Mouse (Mus musculus): ENCODE data around the gene Slc22a15. TPM values are rescaled to one million over a fixed set of nuclear protein-coding genes. Genes with fewer than 3 reads are reported as not detected.

Slc22a15 gene
- polyA plus RNA-seq, 1 experiment from 2014 or later = 4.6 TPM

GRCm38 (mm10) chr3:101947250-101947649 lies 23.0 kb upstream of the Slc22a15 start:
- H3K9ac ChIP-seq (replicated peaks; ENCODE audit: low read depth, low read length) = no peak overlapping the region
- H3K9me3 ChIP-seq (ENCODE audit: control insufficient read depth, low read length) = no peaks in the 10 kb centered on the region
- WGBS = 95% methylated on average over 4 of the region's 4 CpGs
- H3K4me1 ChIP-seq (replicated peaks; ENCODE audit: control insufficient read depth, insufficient read depth, low read length) = no peaks in the 10 kb centered on the region
- no peak for ATAC-seq
- H3K36me3 ChIP-seq (ENCODE audit: control insufficient read depth, insufficient read depth) = no peaks in the 10 kb centered on the region
- H3K27me3 ChIP-seq (replicated peaks; ENCODE audit: control insufficient read depth, insufficient read depth, low read length) = no peaks in the 10 kb centered on the region
- H3K4me3 ChIP-seq (replicated peaks; ENCODE audit: low read length) = no peak overlapping the region
- H3K27ac ChIP-seq (ENCODE audit: low read length) = no peak overlapping the region
- no peak overlapping the region for H3K4me2 ChIP-seq (ENCODE audit: low read length)

DNA sequence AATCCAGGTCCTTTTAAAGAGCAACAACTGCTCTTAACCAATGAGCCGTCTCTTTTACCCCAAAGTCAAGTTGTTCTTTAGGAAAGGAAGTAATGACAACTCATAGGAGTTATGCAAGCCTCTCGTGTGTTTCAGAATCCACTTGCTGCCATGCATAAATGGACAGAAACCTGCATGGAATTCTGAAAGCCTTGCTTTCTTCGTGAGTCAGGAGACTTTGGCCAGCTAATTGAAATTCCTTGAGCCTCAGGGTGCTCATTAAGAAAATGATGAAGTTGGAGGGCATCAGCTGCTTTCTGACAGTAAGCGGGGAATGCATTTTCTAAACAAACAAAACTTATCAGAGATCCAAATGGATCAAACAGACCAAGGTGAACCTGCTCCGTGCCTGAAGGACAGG lies 21.0 kb upstream of the Slc22a15 start:
- Histone ChIP-seq H3K9me3 (ENCODE audit: control insufficient read depth, low read length) (no peaks in the 10 kb centered on the region), H3K4me1 (replicated peaks; ENCODE audit: control insufficient read depth, insufficient read depth, low read length) (no peaks in the 10 kb centered on the region), H3K27ac (ENCODE audit: low read length) (no peak overlapping the region), H3K4me3 (replicated peaks; ENCODE audit: low read length) (no peak overlapping the region), H3K4me2 (ENCODE audit: low read length) (no peak overlapping the region), H3K9ac (replicated peaks; ENCODE audit: low read depth, low read length) (no peak overlapping the region), H3K27me3 (replicated peaks; ENCODE audit: control insufficient read depth, insufficient read depth, low read length) (no peaks in the 10 kb centered on the region), H3K36me3 (ENCODE audit: control insufficient read depth, insufficient read depth) (no peaks in the 10 kb centered on the region)
- WGBS = 58% methylated on average over 5 of the region's 5 CpGs
- ATAC-seq = no peak

DNA sequence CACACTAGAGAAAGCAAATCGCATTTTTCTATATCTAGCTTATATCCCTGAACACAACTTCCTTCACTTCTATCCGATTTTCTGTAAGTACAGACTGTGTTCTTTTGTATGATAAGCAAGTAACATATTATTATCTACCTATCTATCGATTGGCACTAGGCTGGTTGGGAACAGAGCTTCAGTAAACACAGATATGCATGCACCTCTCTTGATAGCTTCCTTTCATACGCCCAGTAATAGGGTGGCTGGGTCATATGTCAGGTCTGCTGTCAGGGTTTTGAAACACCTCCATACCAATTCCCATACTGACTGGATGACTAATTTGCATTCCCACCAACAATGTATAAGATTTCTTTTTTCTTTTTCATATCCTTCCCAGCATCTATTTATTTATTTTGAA lies 16.2 kb upstream of the Slc22a15 start:
- no peaks in the 10 kb centered on the region for H3K36me3 ChIP-seq (ENCODE audit: control insufficient read depth, insufficient read depth)
- no peak overlapping the region for H3K27ac ChIP-seq (ENCODE audit: low read length)
- H3K27me3 ChIP-seq (replicated peaks; ENCODE audit: control insufficient read depth, insufficient read depth, low read length) = no peaks in the 10 kb centered on the region
- no peak overlapping the region for H3K9ac ChIP-seq (replicated peaks; ENCODE audit: low read depth, low read length)
- no peaks in the 10 kb centered on the region for H3K9me3 ChIP-seq (ENCODE audit: control insufficient read depth, low read length)
- no peak overlapping the region for H3K4me3 ChIP-seq (replicated peaks; ENCODE audit: low read length)
- WGBS = 85% methylated on average over 4 of the region's 4 CpGs
- H3K4me2 ChIP-seq (ENCODE audit: low read length) = no peak overlapping the region
- no peaks in the 10 kb centered on the region for H3K4me1 ChIP-seq (replicated peaks; ENCODE audit: control insufficient read depth, insufficient read depth, low read length)
- no peak for ATAC-seq

GRCm38 (mm10) chr3:101939865-101940264 lies 15.6 kb upstream of the Slc22a15 start:
- Histone ChIP-seq H3K9me3 (ENCODE audit: control insufficient read depth, low read length) (no peaks in the 10 kb centered on the region), H3K9ac (replicated peaks; ENCODE audit: low read depth, low read length) (no peak overlapping the region), H3K4me1 (replicated peaks; ENCODE audit: control insufficient read depth, insufficient read depth, low read length) (no peaks in the 10 kb centered on the region), H3K36me3 (ENCODE audit: control insufficient read depth, insufficient read depth) (no peaks in the 10 kb centered on the region), H3K4me2 (ENCODE audit: low read length) (no peak overlapping the region), H3K27ac (ENCODE audit: low read length) (no peak overlapping the region), H3K4me3 (replicated peaks; ENCODE audit: low read length) (no peak overlapping the region), H3K27me3 (replicated peaks; ENCODE audit: control insufficient read depth, insufficient read depth, low read length) (no peaks in the 10 kb centered on the region)
- 86% methylated on average over 3 of the region's 3 CpGs for WGBS
- ATAC-seq = no peak

DNA sequence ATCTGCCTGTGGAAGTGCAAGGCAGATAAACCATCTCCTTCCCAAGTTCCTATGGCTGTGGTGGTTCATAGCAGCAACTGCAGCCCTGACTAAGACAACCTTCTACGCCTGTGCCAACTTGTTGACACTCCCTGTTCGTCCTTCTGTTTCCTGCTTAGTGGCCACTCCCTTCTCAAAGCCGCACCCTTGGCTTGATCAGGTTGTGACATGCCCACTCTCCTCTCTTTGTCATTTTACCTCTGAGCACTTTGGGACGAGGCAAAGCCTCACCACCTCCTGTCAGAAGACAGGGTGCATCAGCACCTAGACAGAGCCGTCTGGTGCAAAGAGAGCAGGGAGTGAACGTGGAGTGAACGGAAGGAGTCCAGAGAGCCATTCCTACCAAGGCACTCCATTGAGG lies 14.9 kb upstream of the Slc22a15 start:
- no peak overlapping the region for H3K9ac ChIP-seq (replicated peaks; ENCODE audit: low read depth, low read length)
- ATAC-seq = no peak
- H3K4me3 ChIP-seq (replicated peaks; ENCODE audit: low read length) = no peak overlapping the region
- no peaks in the 10 kb centered on the region for H3K4me1 ChIP-seq (replicated peaks; ENCODE audit: control insufficient read depth, insufficient read depth, low read length)
- WGBS = 81% methylated on average over 7 of the region's 7 CpGs
- no peaks in the 10 kb centered on the region for H3K27me3 ChIP-seq (replicated peaks; ENCODE audit: control insufficient read depth, insufficient read depth, low read length)
- H3K36me3 ChIP-seq (ENCODE audit: control insufficient read depth, insufficient read depth) = no peaks in the 10 kb centered on the region
- no peaks in the 10 kb centered on the region for H3K9me3 ChIP-seq (ENCODE audit: control insufficient read depth, low read length)
- no peak overlapping the region for H3K4me2 ChIP-seq (ENCODE audit: low read length)
- H3K27ac ChIP-seq (ENCODE audit: low read length) = no peak overlapping the region

GRCm38 (mm10) chr3:101936369-101936768 lies 12.1 kb upstream of the Slc22a15 start:
- Histone ChIP-seq H3K27ac (ENCODE audit: low read length) (no peak overlapping the region), H3K27me3 (replicated peaks; ENCODE audit: control insufficient read depth, insufficient read depth, low read length) (no peaks in the 10 kb centered on the region), H3K4me3 (replicated peaks; ENCODE audit: low read length) (no peak overlapping the region), H3K9me3 (ENCODE audit: control insufficient read depth, low read length) (no peaks in the 10 kb centered on the region), H3K9ac (replicated peaks; ENCODE audit: low read depth, low read length) (no peak overlapping the region), H3K4me2 (ENCODE audit: low read length) (no peak overlapping the region), H3K36me3 (ENCODE audit: control insufficient read depth, insufficient read depth) (no peaks in the 10 kb centered on the region), H3K4me1 (replicated peaks; ENCODE audit: control insufficient read depth, insufficient read depth, low read length) (no peaks in the 10 kb centered on the region)
- WGBS = 35% methylated on average over 3 of the region's 3 CpGs
- no peak for ATAC-seq

GRCm38 (mm10) chr3:101933820-101934219 lies 9.6 kb upstream of the Slc22a15 start:
- Histone ChIP-seq H3K27ac (ENCODE audit: low read length) (no peak overlapping the region), H3K4me1 (replicated peaks; ENCODE audit: control insufficient read depth, insufficient read depth, low read length) (no peaks in the 10 kb centered on the region), H3K4me3 (replicated peaks; ENCODE audit: low read length) (no peak overlapping the region), H3K36me3 (ENCODE audit: control insufficient read depth, insufficient read depth) (no peaks in the 10 kb centered on the region), H3K9me3 (ENCODE audit: control insufficient read depth, low read length) (no peaks in the 10 kb centered on the region), H3K4me2 (ENCODE audit: low read length) (no peak overlapping the region), H3K27me3 (replicated peaks; ENCODE audit: control insufficient read depth, insufficient read depth, low read length) (no peaks in the 10 kb centered on the region), H3K9ac (replicated peaks; ENCODE audit: low read depth, low read length) (no peak overlapping the region)
- WGBS = 96% methylated on average over 2 of the region's 2 CpGs
- no peak for ATAC-seq

DNA sequence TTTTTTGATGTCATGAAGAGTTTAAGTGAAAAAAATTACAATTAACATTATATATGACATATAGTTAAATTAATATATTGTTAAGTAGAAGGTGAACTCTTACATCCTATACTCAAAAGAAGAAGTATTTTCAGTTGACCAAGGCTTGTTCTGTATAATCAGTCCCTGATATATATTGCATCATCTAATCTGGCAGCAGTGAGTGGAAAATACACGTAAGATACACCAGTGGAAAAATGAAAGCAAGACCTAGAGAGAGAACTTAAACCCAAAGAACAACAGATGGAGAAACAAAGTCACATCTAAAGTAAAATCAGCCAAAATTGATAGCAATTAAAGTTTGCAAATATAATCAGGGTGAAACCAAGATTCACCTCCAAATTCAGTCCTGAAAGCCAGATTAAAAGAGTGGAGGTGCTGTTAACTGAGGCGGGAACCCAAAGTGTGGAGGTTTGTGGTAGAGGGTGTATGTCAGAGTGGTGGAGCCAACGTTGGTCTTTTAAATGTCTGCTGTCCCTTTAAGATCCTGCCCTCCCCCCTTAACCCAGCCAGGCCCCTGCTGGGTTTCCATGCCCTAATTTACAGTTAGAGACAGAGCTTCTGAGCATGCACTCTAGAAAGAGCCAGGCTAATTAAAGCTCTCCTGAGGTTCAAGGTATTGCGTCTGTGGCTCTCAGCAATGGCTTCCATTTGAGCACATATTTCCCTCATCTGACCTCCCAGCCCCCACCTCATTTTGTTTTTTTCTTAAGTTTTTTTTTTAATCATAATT lies 5.0 kb upstream of the Slc22a15 start:
- ATAC-seq = peak; percentile 51; the same call in 1 of the 2 replicates
- no peak overlapping the region for H3K9ac ChIP-seq (replicated peaks; ENCODE audit: low read depth, low read length)
- no peak overlapping the region for H3K4me2 ChIP-seq (ENCODE audit: low read length)
- H3K4me3 ChIP-seq (replicated peaks; ENCODE audit: low read length) = no peak overlapping the region
- H3K4me1 ChIP-seq (replicated peaks; ENCODE audit: control insufficient read depth, insufficient read depth, low read length) = peaks cover 12% of the 10 kb centered on the region
- H3K9me3 ChIP-seq (ENCODE audit: control insufficient read depth, low read length) = no peaks in the 10 kb centered on the region
- 39% methylated on average over 4 of the region's 4 CpGs for WGBS
- no peak overlapping the region for H3K27ac ChIP-seq (ENCODE audit: low read length)
- H3K27me3 ChIP-seq (replicated peaks; ENCODE audit: control insufficient read depth, insufficient read depth, low read length) = no peaks in the 10 kb centered on the region
- no peaks in the 10 kb centered on the region for H3K36me3 ChIP-seq (ENCODE audit: control insufficient read depth, insufficient read depth)

- no peak overlapping the region for H3K4me3 ChIP-seq (replicated peaks; ENCODE audit: low read length)
- no peak overlapping the region for H3K9ac ChIP-seq (replicated peaks; ENCODE audit: low read depth, low read length)
- no peak overlapping the region for H3K27ac ChIP-seq (ENCODE audit: low read length)
- no peaks in the 10 kb centered on the region for H3K27me3 ChIP-seq (replicated peaks; ENCODE audit: control insufficient read depth, insufficient read depth, low read length)
- H3K9me3 ChIP-seq (ENCODE audit: control insufficient read depth, low read length) = no peaks in the 10 kb centered on the region
- ATAC-seq = no peak
- H3K36me3 ChIP-seq (ENCODE audit: control insufficient read depth, insufficient read depth) = no peaks in the 10 kb centered on the region
- H3K4me2 ChIP-seq (ENCODE audit: low read length) = no peak overlapping the region
- H3K4me1 ChIP-seq (replicated peaks; ENCODE audit: control insufficient read depth, insufficient read depth, low read length) = peaks cover 21% of the 10 kb centered on the region
Measured at GRCm38 (mm10) chr3:101926636-101927035, 2.4 kb upstream of the Slc22a15 start.

DNA sequence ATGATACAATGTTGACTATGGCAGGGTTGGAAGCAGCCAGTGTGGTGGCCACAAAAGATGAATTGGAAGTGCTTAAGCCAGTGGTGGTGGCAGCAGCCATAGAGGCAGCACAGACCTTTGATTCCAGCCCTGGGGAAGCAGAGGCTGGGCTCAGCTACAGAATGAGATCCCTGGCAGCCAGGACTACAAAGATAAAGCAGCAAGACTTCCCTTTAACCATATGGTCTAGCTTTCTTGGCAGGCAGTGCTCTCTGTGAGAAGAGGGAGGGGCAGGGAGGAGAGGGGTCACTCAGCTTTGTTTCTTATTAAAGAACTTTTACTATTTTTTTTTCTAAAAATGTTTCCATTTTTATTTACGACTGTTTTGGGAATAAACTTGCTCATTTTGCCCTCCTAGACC lies 1.4 kb upstream of the Slc22a15 start:
- ATAC-seq = peak; percentile 34

More for the DNA sequence above, 1.4 kb upstream of the Slc22a15 start:
- peak overlapping the region; percentile 17 for H3K27ac ChIP-seq (ENCODE audit: low read length)
- H3K9me3 ChIP-seq (ENCODE audit: control insufficient read depth, low read length) = no peaks in the 10 kb centered on the region
- H3K4me2 ChIP-seq (ENCODE audit: low read length) = no peak overlapping the region
- no peaks in the 10 kb centered on the region for H3K27me3 ChIP-seq (replicated peaks; ENCODE audit: control insufficient read depth, insufficient read depth, low read length)
- WGBS = 65% methylated on average over 1 of the region's 1 CpGs
- H3K36me3 ChIP-seq (ENCODE audit: control insufficient read depth, insufficient read depth) = no peaks in the 10 kb centered on the region
- no peak overlapping the region for H3K9ac ChIP-seq (replicated peaks; ENCODE audit: low read depth, low read length)
- H3K4me1 ChIP-seq (replicated peaks; ENCODE audit: control insufficient read depth, insufficient read depth, low read length) = peaks cover 21% of the 10 kb centered on the region
- H3K4me3 ChIP-seq (replicated peaks; ENCODE audit: low read length) = no peak overlapping the region

All from forebrain, embryonic 16.5 days (tissue).